Mouse (Mus musculus) CH12.LX (cell line): ENCODE measurements around the gene Errfi1. TPM values are rescaled to one million over a fixed set of nuclear protein-coding genes. Genes with fewer than 3 reads are reported as not detected.

Source experiments
- DNase-seq: peaks from one replicate; pipeline ENCODE4 v3.0.0-alpha.2; 2013; ENCODE audit errors: extremely low read depth
- H3K27ac ChIP-seq: 2 replicates; pipeline ENCODE4 v1.5.1; 2012; ENCODE audit warnings: low read depth, mild to moderate bottlenecking, control low read depth, moderate library complexity; ENCODE audit not compliant: insufficient read depth
- H3K27me3 ChIP-seq: replicated peaks from 2 replicates; pipeline ENCODE3; 2012; ENCODE audit warnings: inconsistent platforms
- H3K36me3 ChIP-seq, 2 experiments: replicated peaks in 1 of 2; 2 replicates each; pipeline versions ENCODE3 to v1.6.1; 2012; ENCODE audit warnings: inconsistent platforms in 1 of 2, low read length in 1 of 2, mild to moderate bottlenecking in 1 of 2, mixed read lengths in 1 of 2, moderate library complexity in 1 of 2; ENCODE audit not compliant: control insufficient read depth in 1 of 2, insufficient read depth in 1 of 2
- H3K4me1 ChIP-seq, 2 experiments: 2 replicates each; pipeline ENCODE4 v1.6.1; 2012; ENCODE audit warnings: inconsistent platforms in 1 of 2, moderate library complexity in 1 of 2; ENCODE audit not compliant: insufficient read depth in 2 of 2, control insufficient read depth in 1 of 2
- H3K4me2 ChIP-seq: 2 replicates; pipeline ENCODE4 v1.6.1; 2012; ENCODE audit warnings: low read depth, mild to moderate bottlenecking, control low read depth; ENCODE audit not compliant: poor library complexity, insufficient read depth, severe bottlenecking
- H3K4me3 ChIP-seq, 3 experiments: fragments of 150-350 bp in 1 of 3; sonication (generic) in 1 of 3; replicated peaks in 1 of 3; 2 replicates each; pipeline versions ENCODE3 to v1.5.1; 2011 to 2012; ENCODE audit warnings: low read depth in 2 of 3, low read length in 2 of 3, mild to moderate bottlenecking in 2 of 3, moderate library complexity in 2 of 3, control low read depth in 1 of 3, improper control_type of control experiment in 1 of 3, inconsistent platforms in 1 of 3, mixed read lengths in 1 of 3; ENCODE audit not compliant: poor library complexity in 1 of 3
- H3K79me2 ChIP-seq: replicated peaks from 2 replicates; pipeline ENCODE4 v1.6.1; 2012; ENCODE audit warnings: mild to moderate bottlenecking, moderate library complexity; ENCODE audit not compliant: control insufficient read depth, poor library complexity, insufficient read depth, severe bottlenecking; ENCODE audit errors: extremely low read depth
- H3K9ac ChIP-seq: 2 replicates; pipeline ENCODE4 v1.6.1; 2012; ENCODE audit warnings: low read depth, mild to moderate bottlenecking, control low read depth, moderate library complexity; ENCODE audit not compliant: insufficient read depth
- H3K9me3 ChIP-seq: replicated peaks from 2 replicates; pipeline ENCODE3; 2012; ENCODE audit warnings: low read length, inconsistent platforms, mixed read lengths
- BHLHE40 ChIP-seq: IDR thresholded peaks from 2 replicates; pipeline ENCODE4 v1.6.1; 2011; ENCODE audit warnings: mild to moderate bottlenecking, low read depth, low read length, improper control_type of control experiment
- GABPA ChIP-seq: IDR thresholded peaks from 2 replicates; pipeline ENCODE4 v1.6.1; 2012; ENCODE audit warnings: low read depth, low read length, improper control_type of control experiment, inconsistent platforms; ENCODE audit not compliant: insufficient replicate concordance
- HCFC1 ChIP-seq: IDR thresholded peaks from 2 replicates; pipeline ENCODE4 v1.6.1; 2012; ENCODE audit warnings: low read depth, mild to moderate bottlenecking, inconsistent platforms, low read length, improper control_type of control experiment
- JUN ChIP-seq: IDR thresholded peaks from 2 replicates; pipeline ENCODE4 v1.6.1; 2011; ENCODE audit warnings: low read depth, mild to moderate bottlenecking, low read length, improper control_type of control experiment, moderate library complexity; ENCODE audit not compliant: insufficient read depth
- MAFK ChIP-seq: IDR thresholded peaks from 2 replicates; pipeline ENCODE4 v1.6.1; 2011; ENCODE audit warnings: low read length, improper control_type of control experiment; ENCODE audit not compliant: insufficient replicate concordance
- MAX ChIP-seq: IDR thresholded peaks from 2 replicates; pipeline ENCODE4 v1.6.1; 2011; ENCODE audit warnings: low read length, improper control_type of control experiment
- MAZ ChIP-seq: IDR thresholded peaks from 2 replicates; pipeline ENCODE4 v1.6.1; 2012; ENCODE audit warnings: low read depth, mild to moderate bottlenecking, inconsistent platforms, low read length, improper control_type of control experiment, moderate library complexity
- NRF1 ChIP-seq: IDR thresholded peaks from 2 replicates; pipeline ENCODE4 v1.6.1; 2014; ENCODE audit warnings: low read depth, mild to moderate bottlenecking, inconsistent platforms, low read length, improper control_type of control experiment, moderate library complexity
- POLR2AphosphoS2 ChIP-seq: IDR thresholded peaks from 2 replicates; pipeline ENCODE4 v1.6.1; 2011; ENCODE audit warnings: low read depth, low read length, improper control_type of control experiment
- RAD21 ChIP-seq: IDR thresholded peaks from 2 replicates; pipeline ENCODE4 v1.6.1; 2011; ENCODE audit warnings: low read depth, mild to moderate bottlenecking, low read length, improper control_type of control experiment, moderate library complexity
- SIN3A ChIP-seq: IDR thresholded peaks from 2 replicates; pipeline ENCODE4 v1.6.1; 2012; ENCODE audit warnings: low read length, improper control_type of control experiment, inconsistent platforms
- SMC3 ChIP-seq: IDR thresholded peaks from 2 replicates; pipeline ENCODE4 v1.6.1; 2011; ENCODE audit warnings: low read depth, low read length, improper control_type of control experiment
- UBTF ChIP-seq: IDR thresholded peaks from 2 replicates; pipeline ENCODE4 v1.6.1; 2012; ENCODE audit warnings: low read depth, mild to moderate bottlenecking, inconsistent platforms, low read length, improper control_type of control experiment, moderate library complexity
- USF2 ChIP-seq: conservative IDR thresholded peaks from 2 replicates; pipeline ENCODE4 v1.6.1; 2011; ENCODE audit warnings: low read depth, low read length, improper control_type of control experiment
- dilution Hi-C: fragments of 300-500 bp; cut with MboI; formaldehyde crosslinking; loops from 2 replicates; pipeline ENCODE4 v1.14.3; 2020; ENCODE audit warnings: low sequenced_read_pairs; ENCODE audit not compliant: extremely low pct_unique_long_range_greater_than_20kb, extremely low pct_ligation_motif_present
- in situ Hi-C: fragments of 300-500 bp; cut with MboI; formaldehyde crosslinking; loops from 3 replicates; pipeline ENCODE4 v1.14.3; 2019; ENCODE audit warnings: low sequenced_read_pairs, low pct_ligation_motif_present, low pct_unique_long_range_greater_than_20kb, mixed read lengths
- polyA plus RNA-seq: library from polyadenylated mRNA; unstranded; fragments of >175 nt; gene quantifications from 2 replicates; pipeline ENCODE4 v1.2.1, GENCODE M21; 2012; ENCODE audit warnings: low read depth; ENCODE audit not compliant: insufficient read length
- total RNA-seq, 2 experiments: library from RNA; depleted of rRNA; stranded (reverse); fragments of 300-350 nt in 1 of 2; fragments of >200 nt in 1 of 2; gene quantifications; 2 replicates each; pipeline ENCODE4 v1.2.3; 2012 to 2014

Errfi1 gene
- total and polyA plus RNA-seq, 3 experiments: 0.08 to 0.28 (median 0.14) TPM

GRCm38 (mm10) chr4:150917336-150918027 is 63.8 kb downstream of the Errfi1 start:
- Histone ChIP-seq H3K79me2 (no peaks in the 10 kb centered on the region), H3K9ac (no peak overlapping the region), H3K9me3 (peaks cover 3% of the 10 kb centered on the region), H3K27ac (no peak overlapping the region), H3K4me2 (no peak overlapping the region), H3K4me1 (peaks cover 13 to 25% of the 10 kb centered on the region in 2 experiments), H3K27me3 (peaks cover 2% of the 10 kb centered on the region), H3K36me3 (peaks cover 0 to 3% of the 10 kb centered on the region in 2 experiments), H3K4me3 (no peak overlapping the region)
- no peak for DNase-seq
- in situ Hi-C loops (no loop called here), dilution Hi-C loops (no loop called here)
- TF ChIP-seq SIN3A (no peak), NRF1 (no peak), USF2 (no peak), GABPA (no peak), MAX (no peak), MAZ (no peak), BHLHE40 (no peak), MAFK (no peak), JUN (no peak), HCFC1 (no peak), POLR2AphosphoS2 (no peak), RAD21 (no peak), UBTF (no peak), SMC3 (no peak)

Other genes starting within 250 kb of the Errfi1 start
- gene Slc45a1, start 201.7 kb upstream of the Errfi1 start, total RNA-seq (2012; rRNA removed): not detected in 2 replicates
- gene Slc45a1, start 201.7 kb upstream of the Errfi1 start, total RNA-seq (2014; rRNA removed): not detected in 2 replicates
- gene Slc45a1, start 201.7 kb upstream of the Errfi1 start, polyA plus RNA-seq: not detected in 2 replicates
- 476 and 495 TPM in 2 replicates for gene Park7, start 60.5 kb downstream of the Errfi1 start, total RNA-seq (2012; rRNA removed)
- 337 and 374 TPM in 2 replicates for gene Park7, start 60.5 kb downstream of the Errfi1 start, total RNA-seq (2014; rRNA removed)
- gene Park7, start 60.5 kb downstream of the Errfi1 start, polyA plus RNA-seq: 555 and 674 TPM in 2 replicates
- gene Tnfrsf9, start 60.6 kb downstream of the Errfi1 start, total RNA-seq (2012; rRNA removed): 2.5 and 3.1 TPM in 2 replicates
- 2.1 and 2.2 TPM in 2 replicates for gene Tnfrsf9, start 60.6 kb downstream of the Errfi1 start, total RNA-seq (2014; rRNA removed)
- 2.8 and 2.9 TPM in 2 replicates for gene Tnfrsf9, start 60.6 kb downstream of the Errfi1 start, polyA plus RNA-seq
- not detected in 2 replicates for gene Uts2, start 143.2 kb downstream of the Errfi1 start, total RNA-seq (2012; rRNA removed)
- not detected in 2 replicates for gene Uts2, start 143.2 kb downstream of the Errfi1 start, total RNA-seq (2014; rRNA removed)
- not detected in 2 replicates for gene Uts2, start 143.2 kb downstream of the Errfi1 start, polyA plus RNA-seq
- gene Per3, start 190.7 kb downstream of the Errfi1 start, total RNA-seq (2012; rRNA removed): 0.29 and 0.81 TPM in 2 replicates
- gene Per3, start 190.7 kb downstream of the Errfi1 start, total RNA-seq (2014; rRNA removed): 0.56 and 0.76 TPM in 2 replicates
- 0.46 and 0.74 TPM in 2 replicates for gene Per3, start 190.7 kb downstream of the Errfi1 start, polyA plus RNA-seq
- gene Vamp3, start 204.0 kb downstream of the Errfi1 start, total RNA-seq (2012; rRNA removed): 29.2 and 33.8 TPM in 2 replicates
- gene Vamp3, start 204.0 kb downstream of the Errfi1 start, total RNA-seq (2014; rRNA removed): 68.4 and 72.7 TPM in 2 replicates
- gene Vamp3, start 204.0 kb downstream of the Errfi1 start, polyA plus RNA-seq: 43.5 and 44.1 TPM in 2 replicates
- not detected in 2 replicates for gene Gm13090, start 235.7 kb downstream of the Errfi1 start, total RNA-seq (2012; rRNA removed)
- not detected in 2 replicates for gene Gm13090, start 235.7 kb downstream of the Errfi1 start, total RNA-seq (2014; rRNA removed)
- not detected in 2 replicates for gene Gm13090, start 235.7 kb downstream of the Errfi1 start, polyA plus RNA-seq